Mouse (Mus musculus): Measurements from ENCODE around the gene Slc2a13. TPM values are rescaled to one million over a fixed set of nuclear protein-coding genes. Genes with fewer than 3 reads are reported as not detected.
A peak's percentile ranks its signal among the peaks of the same experiment; 100 is the strongest.

Gene Slc2a13
- polyA plus RNA-seq, 1 experiment from 2014 or later: 0.75 TPM

DNA sequence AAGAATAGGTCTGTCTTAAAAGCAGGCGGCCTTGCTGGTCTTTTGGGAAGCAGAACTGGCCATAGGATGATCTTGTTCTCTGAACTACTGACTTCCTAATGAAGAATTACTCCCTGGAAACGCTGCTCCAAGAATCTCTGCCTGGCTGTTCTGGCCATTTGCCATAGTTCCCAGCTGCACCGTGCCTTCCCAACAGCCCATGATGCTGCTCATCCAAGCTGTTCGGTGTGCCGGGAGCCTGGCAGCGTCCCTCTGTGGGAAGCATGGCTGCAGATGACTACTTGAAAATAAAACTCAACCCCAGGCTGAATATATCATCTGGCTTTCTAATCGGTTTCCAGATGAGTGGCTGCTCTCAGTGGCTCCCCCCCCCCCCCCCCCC lies 199.9 kb downstream of the Slc2a13 start:
- ATAC-seq: peak; percentile 28; the same call in 1 of the 2 replicates
- peak overlapping the region; percentile 33 for H3K27ac ChIP-seq (ENCODE audit: low read length)
- 51% methylated on average over 7 of the region's 7 CpGs for WGBS

DNA sequence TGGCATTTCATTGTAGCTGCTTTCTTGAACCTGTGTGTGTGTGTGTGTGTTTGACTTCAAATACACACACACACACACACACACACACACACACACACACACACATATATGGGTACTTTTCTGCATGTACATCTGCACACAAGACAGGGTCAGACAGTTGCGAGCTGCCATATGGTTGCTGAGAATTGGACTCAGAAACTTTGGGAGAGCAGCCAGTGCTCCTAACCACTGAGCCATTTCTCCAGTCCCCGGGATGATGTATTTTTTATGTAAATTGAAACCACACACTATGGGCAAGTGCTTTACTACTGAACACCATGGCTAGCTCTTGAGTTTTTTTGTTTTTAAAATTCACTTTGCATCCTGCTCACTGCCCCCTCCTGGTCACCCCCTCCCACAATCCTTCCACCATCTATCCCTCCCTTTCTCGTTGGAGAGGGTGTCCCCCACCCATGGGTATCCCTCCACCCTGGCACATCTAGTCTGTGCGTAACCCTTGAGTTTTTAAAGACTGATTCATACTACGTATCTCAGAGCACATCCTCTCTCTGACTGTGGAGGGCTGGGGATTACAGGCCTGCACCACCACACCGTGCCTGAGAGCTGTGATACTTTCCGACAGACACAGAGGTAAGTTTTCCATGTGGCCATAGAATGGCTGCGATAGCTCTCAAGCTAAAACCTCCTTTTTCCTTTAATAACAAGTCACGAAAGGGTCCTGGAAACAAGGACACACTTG lies 200.4 kb downstream of the Slc2a13 start:
- Histone ChIP-seq H3K4me1 (ENCODE audit: control insufficient read depth, insufficient read depth, low read length) (no peaks in the 10 kb centered on the region; the same call in 1 of the 2 replicates), H3K36me3 (ENCODE audit: control insufficient read depth, insufficient read depth, low read length) (no peaks in the 10 kb centered on the region), H3K9me3 (ENCODE audit: control insufficient read depth, low read length) (no peaks in the 10 kb centered on the region), H3K9ac (ENCODE audit: low read depth, low read length) (no peak overlapping the region), H3K4me3 (ENCODE audit: low read length) (no peak overlapping the region), H3K4me2 (ENCODE audit: low read depth, low read length) (no peak overlapping the region), H3K27me3 (replicated peaks; ENCODE audit: control insufficient read depth, insufficient read depth, low read length) (no peaks in the 10 kb centered on the region), H3K27ac (ENCODE audit: low read length) (peak overlapping the region; percentile 33)
- WGBS: 66% methylated on average over 9 of the region's 9 CpGs
- ATAC-seq: no peak; the same call in 1 of the 2 replicates

More for the DNA sequence above, 199.9 kb downstream of the Slc2a13 start:
- no peak overlapping the region for H3K9ac ChIP-seq (ENCODE audit: low read depth, low read length)
- H3K4me1 ChIP-seq (ENCODE audit: control insufficient read depth, insufficient read depth, low read length): no peaks in the 10 kb centered on the region; the same call in 1 of the 2 replicates
- no peaks in the 10 kb centered on the region for H3K27me3 ChIP-seq (replicated peaks; ENCODE audit: control insufficient read depth, insufficient read depth, low read length)
- no peak overlapping the region for H3K4me3 ChIP-seq (ENCODE audit: low read length)
- H3K4me2 ChIP-seq (ENCODE audit: low read depth, low read length): no peak overlapping the region
- H3K9me3 ChIP-seq (ENCODE audit: control insufficient read depth, low read length): no peaks in the 10 kb centered on the region
- H3K36me3 ChIP-seq (ENCODE audit: control insufficient read depth, insufficient read depth, low read length): no peaks in the 10 kb centered on the region

DNA sequence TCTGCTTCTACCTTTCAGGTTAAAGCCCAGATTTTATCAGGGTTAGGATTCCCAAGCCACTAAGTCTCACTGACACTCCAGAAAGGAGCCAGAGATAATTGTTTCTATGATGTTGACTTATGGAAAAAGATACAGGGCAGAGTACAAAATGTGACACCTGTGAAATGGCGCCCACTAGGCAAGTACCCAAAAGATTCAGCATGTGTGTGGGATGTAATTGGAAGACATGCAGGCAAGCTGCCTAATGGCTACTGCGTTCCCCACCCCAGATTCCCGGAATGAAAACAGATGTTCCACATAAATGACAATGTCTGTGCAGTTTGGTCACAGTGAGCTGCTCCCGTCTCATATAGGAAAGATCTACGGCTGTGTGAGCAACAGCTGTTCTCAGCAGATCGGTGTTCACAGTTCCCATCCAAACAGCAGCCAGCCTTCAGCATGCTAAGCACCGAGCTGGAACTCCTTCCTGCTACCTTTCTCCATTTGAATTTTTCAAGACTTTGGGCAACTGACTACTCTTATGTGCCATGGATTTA lies 201.1 kb downstream of the Slc2a13 start:
- WGBS: 53% methylated on average over 7 of the region's 7 CpGs
- H3K27ac ChIP-seq (ENCODE audit: low read length): no peak overlapping the region
- no peaks in the 10 kb centered on the region for H3K9me3 ChIP-seq (ENCODE audit: control insufficient read depth, low read length)
- peak; percentile 68 for ATAC-seq
- H3K9ac ChIP-seq (ENCODE audit: low read depth, low read length): no peak overlapping the region
- no peak overlapping the region for H3K4me3 ChIP-seq (ENCODE audit: low read length)
- H3K4me2 ChIP-seq (ENCODE audit: low read depth, low read length): no peak overlapping the region
- H3K27me3 ChIP-seq (replicated peaks; ENCODE audit: control insufficient read depth, insufficient read depth, low read length): no peaks in the 10 kb centered on the region
- H3K36me3 ChIP-seq (ENCODE audit: control insufficient read depth, insufficient read depth, low read length): no peaks in the 10 kb centered on the region
- no peaks in the 10 kb centered on the region; the same call in 1 of the 2 replicates for H3K4me1 ChIP-seq (ENCODE audit: control insufficient read depth, insufficient read depth, low read length)

DNA sequence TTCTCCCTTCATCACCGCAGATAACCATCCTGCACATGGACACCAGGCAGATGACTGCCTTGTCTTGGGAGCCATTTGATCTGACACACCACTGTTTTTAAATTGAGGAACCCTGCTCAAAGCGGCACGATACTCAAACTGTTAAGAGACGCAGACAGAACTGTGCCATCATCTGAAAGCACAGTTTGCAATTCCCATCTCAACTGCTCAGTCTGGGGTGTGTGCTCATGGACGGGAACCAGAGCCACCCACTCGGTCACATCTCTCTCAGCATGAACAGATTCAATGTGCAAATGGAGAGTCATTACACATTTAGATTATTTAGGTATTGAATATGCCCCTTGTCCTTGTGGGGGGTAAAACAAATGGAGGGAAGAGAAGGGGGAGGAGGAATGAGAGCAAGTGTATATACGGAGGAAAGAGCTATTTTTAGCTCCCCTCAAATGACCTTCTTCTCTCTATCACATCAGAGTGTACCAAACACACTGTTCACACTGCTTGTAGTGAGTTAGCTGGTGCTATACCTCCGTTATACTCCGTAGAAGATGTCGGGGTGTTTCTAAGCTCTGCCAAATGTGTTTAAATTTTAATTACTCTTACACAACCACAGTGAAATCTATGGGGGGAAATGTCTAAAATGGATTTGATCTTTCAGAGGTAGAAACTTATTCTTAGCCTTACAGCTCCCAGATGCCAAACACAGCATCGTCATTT lies 203.2 kb downstream of the Slc2a13 start:
- no peak overlapping the region for H3K4me3 ChIP-seq (ENCODE audit: low read length)
- H3K27ac ChIP-seq (ENCODE audit: low read length): no peak overlapping the region
- no peak overlapping the region for H3K9ac ChIP-seq (ENCODE audit: low read depth, low read length)
- H3K4me1 ChIP-seq (ENCODE audit: control insufficient read depth, insufficient read depth, low read length): no peaks in the 10 kb centered on the region; the same call in 1 of the 2 replicates
- H3K27me3 ChIP-seq (replicated peaks; ENCODE audit: control insufficient read depth, insufficient read depth, low read length): no peaks in the 10 kb centered on the region
- WGBS: 74% methylated on average over 11 of the region's 11 CpGs
- H3K4me2 ChIP-seq (ENCODE audit: low read depth, low read length): no peak overlapping the region
- H3K36me3 ChIP-seq (ENCODE audit: control insufficient read depth, insufficient read depth, low read length): no peaks in the 10 kb centered on the region
- no peaks in the 10 kb centered on the region for H3K9me3 ChIP-seq (ENCODE audit: control insufficient read depth, low read length)
- no peak for ATAC-seq

DNA sequence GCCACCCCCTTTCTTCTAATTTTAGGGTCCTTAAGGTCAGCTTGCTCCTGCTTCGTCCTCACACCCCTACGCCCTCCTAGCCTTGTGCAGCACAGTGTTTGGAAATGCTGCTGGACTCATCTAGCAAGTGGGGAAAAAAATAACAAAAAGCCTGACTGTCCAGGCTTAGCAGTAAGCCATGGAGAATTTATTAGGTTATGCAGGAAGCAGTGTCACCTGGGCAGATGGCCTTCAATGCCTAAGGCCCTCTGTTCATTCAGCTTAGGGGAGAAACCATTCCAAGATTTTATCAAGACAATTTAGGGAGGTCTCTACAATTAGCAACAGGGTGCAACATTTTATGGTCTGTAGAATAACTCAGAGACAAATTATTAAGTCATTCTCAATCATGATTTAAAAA lies 212.6 kb downstream of the Slc2a13 start:
- Histone ChIP-seq H3K9me3 (ENCODE audit: control insufficient read depth, low read length) (no peaks in the 10 kb centered on the region), H3K36me3 (ENCODE audit: control insufficient read depth, insufficient read depth, low read length) (no peaks in the 10 kb centered on the region), H3K27me3 (replicated peaks; ENCODE audit: control insufficient read depth, insufficient read depth, low read length) (no peaks in the 10 kb centered on the region), H3K9ac (ENCODE audit: low read depth, low read length) (no peak overlapping the region), H3K4me3 (ENCODE audit: low read length) (no peak overlapping the region), H3K27ac (ENCODE audit: low read length) (no peak overlapping the region), H3K4me1 (ENCODE audit: control insufficient read depth, insufficient read depth, low read length) (no peaks in the 10 kb centered on the region), H3K4me2 (ENCODE audit: low read depth, low read length) (no peak overlapping the region)
- 71% methylated on average over 2 of the region's 2 CpGs for WGBS
- no peak for ATAC-seq

DNA sequence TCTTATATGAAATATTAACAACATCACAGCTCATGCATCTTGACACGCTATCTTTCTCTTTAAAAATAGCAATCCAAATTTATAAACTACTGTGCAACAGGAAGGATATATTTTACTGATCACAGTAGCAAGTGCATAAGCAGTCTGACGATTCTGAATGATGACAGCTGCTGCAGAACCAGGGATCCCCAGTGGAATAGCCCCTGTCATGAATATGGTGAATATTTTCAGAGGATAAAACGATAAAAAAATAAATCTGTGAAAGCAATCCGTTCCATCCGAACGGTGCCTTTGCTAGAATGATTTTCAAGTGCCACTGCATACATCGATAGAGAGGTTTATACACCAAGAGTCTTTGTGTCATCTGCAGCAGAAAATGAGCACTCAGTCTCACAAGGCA lies 222.1 kb downstream of the Slc2a13 start:
- no peak for ATAC-seq
- no peak overlapping the region for H3K4me2 ChIP-seq (ENCODE audit: low read depth, low read length)
- WGBS: 82% methylated on average over 7 of the region's 7 CpGs

DNA sequence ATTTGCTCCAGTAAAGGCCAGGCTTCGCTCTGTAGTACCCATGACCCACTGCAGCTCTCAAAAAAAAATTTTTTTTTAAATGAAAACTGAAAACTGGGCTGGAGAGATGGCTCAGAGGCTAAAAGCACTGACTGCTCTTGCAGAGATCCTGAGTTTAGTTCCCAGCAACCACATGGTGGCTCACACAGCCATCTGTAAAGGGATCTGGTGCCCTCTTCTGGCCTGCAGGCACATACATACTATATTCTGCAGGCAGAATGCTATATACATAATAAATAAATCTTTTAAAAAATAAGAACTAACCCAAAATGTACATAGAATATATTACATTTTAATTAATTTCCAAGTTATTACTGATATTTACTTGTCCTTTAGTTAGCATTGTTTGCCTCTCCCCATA lies 234.7 kb downstream of the Slc2a13 start:
- Histone ChIP-seq H3K4me2 (ENCODE audit: low read depth, low read length) (no peak overlapping the region), H3K4me1 (ENCODE audit: control insufficient read depth, insufficient read depth, low read length) (no peaks in the 10 kb centered on the region), H3K9ac (ENCODE audit: low read depth, low read length) (no peak overlapping the region), H3K9me3 (ENCODE audit: control insufficient read depth, low read length) (no peaks in the 10 kb centered on the region), H3K27ac (ENCODE audit: low read length) (no peak overlapping the region), H3K36me3 (ENCODE audit: control insufficient read depth, insufficient read depth, low read length) (no peaks in the 10 kb centered on the region), H3K4me3 (ENCODE audit: low read length) (no peak overlapping the region), H3K27me3 (replicated peaks; ENCODE audit: control insufficient read depth, insufficient read depth, low read length) (no peaks in the 10 kb centered on the region)
- ATAC-seq: no peak
- WGBS: 93% methylated on average over 1 of the region's 1 CpGs

More for the DNA sequence above, 222.1 kb downstream of the Slc2a13 start:
- Histone ChIP-seq H3K4me1 (ENCODE audit: control insufficient read depth, insufficient read depth, low read length) (no peaks in the 10 kb centered on the region), H3K4me3 (ENCODE audit: low read length) (no peak overlapping the region), H3K27ac (ENCODE audit: low read length) (no peak overlapping the region), H3K9me3 (ENCODE audit: control insufficient read depth, low read length) (no peaks in the 10 kb centered on the region), H3K36me3 (ENCODE audit: control insufficient read depth, insufficient read depth, low read length) (no peaks in the 10 kb centered on the region), H3K9ac (ENCODE audit: low read depth, low read length) (no peak overlapping the region), H3K27me3 (replicated peaks; ENCODE audit: control insufficient read depth, insufficient read depth, low read length) (no peaks in the 10 kb centered on the region)

DNA sequence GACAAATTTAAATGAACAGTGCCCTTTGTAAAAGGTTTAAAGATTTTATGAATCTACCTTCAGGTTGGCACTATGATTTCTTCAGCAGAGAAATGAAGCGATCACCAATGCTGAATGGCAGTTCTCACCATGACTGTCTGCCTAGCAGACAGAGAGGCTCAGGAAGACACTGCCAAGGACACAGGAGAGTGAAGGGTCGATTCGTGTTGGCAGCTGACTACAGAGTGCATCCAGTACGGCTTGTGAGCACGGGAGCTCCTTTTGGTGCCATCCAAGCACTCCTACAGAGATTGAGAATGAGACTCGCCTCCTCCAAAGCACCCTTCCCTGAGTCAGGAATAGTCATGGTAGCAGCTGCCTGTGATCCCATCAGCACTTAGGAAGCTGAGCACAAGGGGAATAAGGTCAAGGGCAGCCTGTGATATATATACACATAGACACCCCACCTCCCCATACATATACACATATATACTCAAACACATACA lies 238.6 kb downstream of the Slc2a13 start:
- no peak for ATAC-seq
- no peak overlapping the region for H3K4me2 ChIP-seq (ENCODE audit: low read depth, low read length)
- no peaks in the 10 kb centered on the region for H3K36me3 ChIP-seq (ENCODE audit: control insufficient read depth, insufficient read depth, low read length)
- H3K27me3 ChIP-seq (replicated peaks; ENCODE audit: control insufficient read depth, insufficient read depth, low read length): no peaks in the 10 kb centered on the region
- H3K9me3 ChIP-seq (ENCODE audit: control insufficient read depth, low read length): no peaks in the 10 kb centered on the region
- no peak overlapping the region for H3K4me3 ChIP-seq (ENCODE audit: low read length)
- H3K4me1 ChIP-seq (ENCODE audit: control insufficient read depth, insufficient read depth, low read length): no peaks in the 10 kb centered on the region
- H3K9ac ChIP-seq (ENCODE audit: low read depth, low read length): no peak overlapping the region
- WGBS: 84% methylated on average over 6 of the region's 6 CpGs
- H3K27ac ChIP-seq (ENCODE audit: low read length): no peak overlapping the region

DNA sequence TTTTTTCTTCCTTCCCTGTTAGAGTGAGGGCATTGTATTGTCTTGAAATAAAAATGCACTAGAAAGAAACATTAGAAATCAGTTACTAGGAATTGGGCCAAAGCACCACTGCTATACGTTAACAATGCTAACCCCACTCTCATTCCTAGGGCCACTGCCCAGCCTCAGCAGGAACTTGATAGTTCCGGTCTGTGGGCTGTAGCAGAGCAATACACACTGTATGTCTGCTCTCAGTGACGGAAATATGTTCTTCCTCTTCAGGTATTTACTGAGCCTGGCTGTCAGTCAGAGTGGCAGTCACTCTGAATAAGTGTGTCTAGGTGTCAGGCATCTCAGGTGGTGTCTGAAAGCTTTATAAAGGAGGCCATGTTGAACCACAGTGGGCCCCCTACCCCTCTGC lies 245.3 kb downstream of the Slc2a13 start:
- WGBS: 58% methylated on average over 3 of the region's 3 CpGs
- H3K4me2 ChIP-seq (ENCODE audit: low read depth, low read length): no peak overlapping the region
- no peak overlapping the region for H3K4me3 ChIP-seq (ENCODE audit: low read length)
- no peak overlapping the region for H3K9ac ChIP-seq (ENCODE audit: low read depth, low read length)
- no peaks in the 10 kb centered on the region for H3K4me1 ChIP-seq (ENCODE audit: control insufficient read depth, insufficient read depth, low read length)
- no peak for ATAC-seq
- H3K36me3 ChIP-seq (ENCODE audit: control insufficient read depth, insufficient read depth, low read length): no peaks in the 10 kb centered on the region
- H3K27me3 ChIP-seq (replicated peaks; ENCODE audit: control insufficient read depth, insufficient read depth, low read length): no peaks in the 10 kb centered on the region
- H3K9me3 ChIP-seq (ENCODE audit: control insufficient read depth, low read length): no peaks in the 10 kb centered on the region
- H3K27ac ChIP-seq (ENCODE audit: low read length): no peak overlapping the region
